Mouse (Mus musculus) mature B cell (primary cell): Measurements from ENCODE around the gene Olfr135.

Source experiments
- in situ Hi-C: fragments of 300-500 bp; cut with MboI; formaldehyde crosslinking; loops from 2 replicates; pipeline ENCODE4 v1.14.3; 2019

The Olfr135 gene

DNA sequence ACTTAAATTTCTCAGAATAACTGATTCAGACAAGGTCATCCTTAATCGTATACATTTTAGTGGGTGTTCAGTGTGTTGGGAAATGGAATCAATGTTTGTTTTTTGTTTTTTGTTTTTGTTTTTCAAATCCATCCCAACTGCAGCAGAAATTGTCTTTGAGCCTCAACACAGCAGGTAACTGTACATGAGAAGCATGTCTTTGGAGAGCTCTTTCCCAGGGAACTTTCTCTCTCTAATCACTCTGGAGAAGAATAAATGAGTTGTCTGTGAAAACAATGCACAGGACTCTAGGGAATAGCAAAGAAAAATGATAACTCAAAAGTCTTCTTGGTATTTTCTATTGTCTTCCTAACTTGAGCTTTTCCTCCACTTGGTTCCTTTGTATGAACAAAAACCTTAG, at the start of gene Olfr135:
Olfr135 (plus strand) TSS at position 301 of the 400 bp plus-strand sequence.
- in situ Hi-C loops = no loop called here

DNA sequence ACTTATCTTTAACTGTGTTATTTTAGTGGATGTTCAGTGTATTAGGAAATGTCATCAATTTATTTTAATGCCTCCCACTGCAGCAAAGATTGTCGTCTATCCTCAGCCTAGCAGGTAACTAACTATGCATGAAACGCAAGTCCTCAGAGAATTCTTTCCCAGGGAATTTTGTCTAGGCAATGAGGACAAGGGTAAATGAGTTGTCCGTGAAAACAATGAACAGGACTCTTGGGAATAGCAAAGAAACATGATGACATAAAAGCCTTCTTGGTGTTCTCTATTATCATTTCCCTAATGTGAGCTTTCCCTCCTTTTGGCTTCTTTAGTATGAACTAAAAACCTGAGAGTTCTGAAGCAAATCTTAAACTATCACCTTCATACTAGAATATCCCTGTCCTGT, 33.0 kb upstream of the Olfr135 start, which contains the start of gene Olfr134:
Olfr134 (plus strand) TSS at position 301 of the 400 bp plus-strand sequence.
- in situ Hi-C loops = no loop called here
